Comparison of ENCODE assay signal across 1 mouse cellular context in genomic region chr7:105778553-105779265, GRCm38 (mm10).
TF ChIP-seq lines count a peak whose summit lies in the region.

No protein-coding gene starts in this region.

TF ChIP-seq in MEL, 35 proteins besides CTCF, POLR2A, EP300 and RAD21 (continued from another document):
- TF ChIP-seq ELF1 (IDR thresholded peaks at IDR 0.05; ENCODE audit: low read depth, low read length) (0 out of 2 replicates have a peak, but pooled peaks have one; percentile 13), ZMIZ1 (IDR thresholded peaks at IDR 0.05; ENCODE audit: low read depth, low read length) (no peak), NELFE (IDR thresholded peaks at IDR 0.05; ENCODE audit: low read depth, low read length) (0 out of 2 replicates have a peak, but pooled peaks have one; percentile 20)
TF ChIP-seq in MEL: peak in this region for 4.
